Mouse (Mus musculus) liver (tissue): ENCODE data around the gene Pard3.

Experiments used
- DNase-seq: peaks from one replicate; pipeline ENCODE4 v3.0.0-alpha.2; 2020; ENCODE audit warnings: mixed read lengths

The Pard3 gene

DNA sequence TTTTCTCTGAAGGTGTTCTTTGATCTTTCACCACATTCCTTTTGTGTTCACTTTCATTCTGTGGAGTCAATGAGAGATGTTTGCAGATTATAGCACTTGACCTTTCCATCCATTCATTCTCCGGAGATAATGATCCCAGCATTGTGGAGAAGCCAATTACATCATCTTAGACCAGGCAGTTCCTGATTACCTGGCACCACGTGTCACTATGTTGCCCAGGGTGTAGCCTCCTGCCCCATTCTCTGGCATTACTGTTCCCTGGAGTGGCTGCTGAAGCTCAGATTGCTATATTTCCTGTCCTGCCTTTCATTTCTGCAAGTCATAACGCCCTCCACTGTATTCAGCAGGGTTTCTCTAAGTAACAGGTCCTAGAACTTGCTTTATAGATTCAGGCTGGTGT, 304.7 kb downstream of the Pard3 start:
- no peak for DNase-seq

DNA sequence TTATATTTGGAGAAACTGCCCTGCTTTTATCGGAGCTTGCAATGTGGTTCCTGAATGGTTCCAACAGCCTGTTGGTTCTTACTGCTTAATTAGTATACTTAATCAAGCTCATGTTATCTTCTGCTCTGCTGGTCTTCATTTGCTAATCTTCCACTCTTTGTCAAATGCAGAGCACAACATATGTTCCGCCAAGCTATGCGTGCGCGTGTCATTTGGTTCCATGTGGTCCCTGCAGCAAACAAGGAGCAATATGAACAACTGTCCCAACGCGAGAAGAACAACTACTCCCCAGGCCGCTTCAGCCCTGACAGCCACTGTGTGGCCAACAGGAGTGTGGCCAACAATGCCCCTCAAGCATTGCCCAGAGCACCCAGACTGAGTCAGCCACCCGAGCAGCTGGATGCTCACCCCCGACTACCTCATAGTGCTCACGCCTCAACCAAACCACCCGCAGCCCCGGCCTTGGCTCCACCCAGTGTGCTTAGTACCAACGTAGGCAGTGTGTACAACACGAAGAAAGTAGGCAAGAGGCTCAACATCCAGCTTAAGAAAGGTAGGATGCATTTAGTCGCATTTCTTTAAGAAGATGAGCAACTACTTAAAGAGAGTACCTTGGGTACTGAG, 307.7 kb downstream of the Pard3 start:
- no peak for DNase-seq

DNA sequence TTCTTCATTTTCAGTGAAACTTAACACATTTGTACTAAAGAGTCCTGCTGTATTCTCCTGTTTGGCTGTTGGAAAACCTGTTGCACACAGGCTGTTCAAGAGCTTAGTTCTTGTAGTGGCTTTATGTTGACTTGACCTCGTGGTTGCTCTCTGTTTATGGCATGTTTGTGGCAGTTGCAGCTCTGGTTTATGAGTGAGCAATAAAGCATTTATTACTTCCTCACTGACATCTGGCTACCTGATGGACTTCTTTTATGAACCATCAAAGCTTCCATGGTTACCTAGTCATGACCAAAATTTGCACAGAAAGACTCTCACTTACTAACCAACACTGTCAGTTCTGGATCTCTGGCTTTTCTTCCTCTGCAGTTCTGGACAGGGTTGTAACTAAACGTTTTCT, 314.1 kb downstream of the Pard3 start:
- no peak for DNase-seq

DNA sequence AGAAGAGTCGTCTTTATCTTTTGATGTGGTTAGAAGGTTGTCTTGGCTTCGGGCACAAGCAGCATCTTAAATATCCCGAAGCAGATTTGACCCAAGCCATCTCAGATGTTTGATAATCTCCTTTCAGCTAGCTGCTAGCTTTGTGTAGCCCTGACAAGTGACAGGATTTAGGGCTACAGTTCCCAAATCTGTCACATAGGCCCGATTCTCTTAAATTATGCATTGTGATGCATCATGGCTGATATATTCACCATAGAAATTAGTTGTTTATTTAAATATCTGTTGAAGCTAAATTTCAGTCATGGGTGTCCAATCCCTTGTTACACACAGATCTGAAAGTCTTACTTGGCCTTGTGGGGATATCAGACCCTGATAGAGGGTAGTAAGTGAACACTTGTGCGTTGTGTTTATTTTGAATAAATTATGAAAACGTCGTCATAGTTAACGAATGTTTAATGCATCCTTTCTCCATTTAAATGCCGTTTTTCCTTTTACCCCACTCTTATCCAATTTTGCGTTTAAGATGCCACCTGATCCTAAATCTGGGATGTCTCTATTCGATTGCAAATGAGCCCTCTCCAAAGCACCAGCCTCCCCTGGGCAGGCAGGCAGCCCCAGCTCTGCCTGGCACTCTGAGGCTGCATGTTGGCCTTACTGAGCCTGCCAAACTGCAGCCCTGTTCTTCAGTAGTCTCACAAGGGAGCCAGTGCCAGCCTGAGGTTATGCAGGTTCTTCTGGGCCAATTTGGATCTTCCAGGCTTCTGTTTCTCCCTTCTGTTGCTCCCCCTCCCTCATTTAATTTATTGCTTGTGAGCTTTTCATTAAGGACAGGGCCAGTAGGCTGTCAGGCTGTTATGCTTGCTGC, 315.5 kb downstream of the Pard3 start:
- no peak for DNase-seq

DNA sequence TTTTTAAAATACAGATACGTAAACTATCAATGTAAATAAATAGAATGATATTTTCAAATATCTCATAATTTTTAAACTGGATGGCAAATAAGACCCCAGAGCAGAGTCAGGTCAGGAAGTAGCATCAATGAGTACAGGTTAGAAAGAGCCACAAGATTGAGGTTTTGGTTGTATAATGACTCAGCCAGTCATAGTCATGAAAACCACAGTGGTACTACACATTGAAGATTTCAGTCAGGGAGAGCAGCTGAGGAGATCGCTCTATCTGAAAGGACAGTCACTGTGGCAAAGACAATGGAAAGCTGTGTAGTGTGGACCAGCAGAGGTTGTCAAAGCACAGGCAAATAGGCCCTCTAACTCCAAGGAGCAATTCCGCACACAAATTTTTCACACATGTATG, 317.6 kb downstream of the Pard3 start:
- no peak for DNase-seq

DNA sequence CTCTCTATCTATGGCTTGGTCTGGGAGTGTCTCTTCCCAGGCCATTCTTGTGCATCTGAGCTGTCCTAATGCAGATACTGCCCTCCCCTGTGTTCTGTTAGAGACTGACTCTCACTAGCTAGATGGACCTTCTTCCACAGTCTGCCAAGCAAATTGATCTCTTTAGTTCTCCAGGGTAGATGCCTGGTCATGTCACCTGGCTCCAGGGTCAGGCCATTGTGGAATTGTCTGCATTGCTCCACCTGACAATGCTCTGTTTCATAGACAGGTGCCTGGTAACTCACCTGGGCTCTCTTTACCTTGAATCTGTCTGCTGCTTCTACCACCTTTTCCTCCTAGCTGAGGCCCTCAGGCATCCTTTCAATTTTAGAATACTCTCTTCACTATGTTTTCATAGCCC, 329.0 kb downstream of the Pard3 start:
- no peak for DNase-seq

DNA sequence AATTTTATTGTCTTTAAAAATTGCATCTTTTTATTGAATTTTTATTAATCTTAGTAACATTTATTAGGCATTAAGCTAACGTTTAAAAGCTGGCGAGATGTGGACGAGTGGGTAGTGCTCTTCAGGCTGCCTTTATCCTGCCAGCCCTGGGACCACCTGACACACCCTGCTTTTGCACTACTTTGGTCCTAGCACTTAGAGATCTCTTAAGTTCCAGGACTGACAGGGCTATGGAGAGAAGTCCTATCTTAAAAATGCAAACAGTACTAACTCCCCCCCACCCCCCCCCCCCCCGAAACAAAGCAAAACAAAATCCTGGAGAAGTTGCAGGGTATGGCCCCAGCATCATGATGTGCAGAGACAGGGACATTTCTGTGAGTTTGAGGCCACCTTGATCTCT, 331.8 kb downstream of the Pard3 start:
- DNase-seq, result no peak

DNA sequence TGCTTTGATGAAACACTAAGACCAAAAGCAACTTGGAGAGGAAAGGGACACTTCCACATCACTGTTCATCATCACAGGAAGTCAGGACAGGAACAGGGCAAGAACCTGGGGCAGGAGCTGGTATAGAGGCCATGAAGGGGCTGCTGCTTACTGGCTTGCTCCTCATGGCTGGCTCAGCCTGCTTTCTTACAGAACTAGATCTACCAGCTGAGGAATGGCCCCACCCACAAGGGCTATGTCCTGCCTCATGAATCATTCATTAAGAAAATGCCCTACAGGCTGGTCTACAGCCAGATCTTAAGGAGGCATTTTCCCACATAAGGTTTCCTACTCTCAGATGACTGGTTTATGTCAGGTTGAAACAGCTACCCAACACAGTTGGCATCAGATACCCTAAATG, 342.1 kb downstream of the Pard3 start:
- no peak for DNase-seq

DNA sequence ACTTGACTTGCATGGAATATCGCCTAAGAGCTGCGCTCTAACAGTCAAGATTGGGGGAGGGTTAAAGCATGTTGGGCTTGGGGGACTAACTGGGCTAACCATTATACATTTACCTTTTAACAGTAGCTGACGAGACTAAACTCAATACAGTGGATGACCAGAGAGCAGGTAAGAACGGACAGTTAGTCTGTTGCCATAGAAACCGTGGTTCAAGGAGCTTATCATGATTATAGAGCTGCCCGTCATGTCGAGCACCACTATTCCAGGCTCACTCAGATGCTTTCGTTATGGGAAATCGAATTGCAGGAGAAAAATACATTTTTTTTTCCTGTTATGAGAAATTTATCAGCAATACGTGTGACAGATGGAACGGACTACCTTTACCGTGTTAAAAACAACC, 346.9 kb downstream of the Pard3 start:
- no peak for DNase-seq

DNA sequence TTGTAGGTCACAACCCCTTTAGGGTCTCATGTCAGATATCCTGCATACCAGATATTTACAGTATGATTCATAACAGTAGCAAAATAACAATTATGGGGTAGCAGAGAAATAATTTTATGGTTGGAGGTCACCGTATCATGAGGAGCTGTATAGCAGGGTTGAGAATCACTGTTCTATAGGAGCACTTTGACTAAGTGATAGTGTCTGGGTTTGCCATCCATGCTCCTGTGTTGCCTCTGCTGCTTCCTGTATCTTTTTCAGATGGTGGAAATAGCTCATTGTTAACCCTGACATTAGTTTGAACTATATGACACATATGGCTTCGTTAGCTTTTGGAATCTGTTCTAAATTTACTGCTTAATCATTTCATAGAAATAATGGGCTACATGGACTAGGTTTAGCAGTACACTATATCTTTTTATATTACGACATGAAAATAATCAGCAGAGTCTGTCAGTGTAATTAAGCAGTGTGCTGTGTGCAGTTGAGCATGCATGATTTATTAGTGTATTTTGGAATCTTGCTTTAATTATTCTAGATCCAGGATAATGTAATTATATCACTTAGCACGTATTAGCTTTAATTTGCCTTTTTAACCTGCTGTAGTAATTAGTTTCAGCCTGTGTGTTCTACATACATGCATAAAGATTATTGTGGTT, 347.6 kb downstream of the Pard3 start:
- DNase-seq, result no peak

DNA sequence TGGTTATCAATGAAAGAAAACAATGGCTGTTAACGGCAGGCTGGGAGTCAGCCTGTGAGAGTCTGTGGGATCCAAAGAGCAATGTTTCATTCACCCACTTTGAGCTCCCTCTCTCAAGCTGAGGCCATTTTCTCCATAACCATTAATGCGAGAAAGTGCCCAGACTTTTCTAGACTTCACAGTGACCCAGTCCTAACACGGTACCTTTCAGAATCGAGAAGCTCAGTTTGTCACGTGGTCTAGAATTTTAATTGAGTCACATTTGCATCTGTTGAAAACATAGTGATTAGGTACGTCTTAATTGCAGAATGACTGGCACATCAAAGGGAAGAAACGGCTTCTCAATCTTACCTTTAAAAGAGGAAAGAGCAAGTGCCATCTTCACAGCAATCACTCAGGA, 359.3 kb downstream of the Pard3 start:
- no peak for DNase-seq

DNA sequence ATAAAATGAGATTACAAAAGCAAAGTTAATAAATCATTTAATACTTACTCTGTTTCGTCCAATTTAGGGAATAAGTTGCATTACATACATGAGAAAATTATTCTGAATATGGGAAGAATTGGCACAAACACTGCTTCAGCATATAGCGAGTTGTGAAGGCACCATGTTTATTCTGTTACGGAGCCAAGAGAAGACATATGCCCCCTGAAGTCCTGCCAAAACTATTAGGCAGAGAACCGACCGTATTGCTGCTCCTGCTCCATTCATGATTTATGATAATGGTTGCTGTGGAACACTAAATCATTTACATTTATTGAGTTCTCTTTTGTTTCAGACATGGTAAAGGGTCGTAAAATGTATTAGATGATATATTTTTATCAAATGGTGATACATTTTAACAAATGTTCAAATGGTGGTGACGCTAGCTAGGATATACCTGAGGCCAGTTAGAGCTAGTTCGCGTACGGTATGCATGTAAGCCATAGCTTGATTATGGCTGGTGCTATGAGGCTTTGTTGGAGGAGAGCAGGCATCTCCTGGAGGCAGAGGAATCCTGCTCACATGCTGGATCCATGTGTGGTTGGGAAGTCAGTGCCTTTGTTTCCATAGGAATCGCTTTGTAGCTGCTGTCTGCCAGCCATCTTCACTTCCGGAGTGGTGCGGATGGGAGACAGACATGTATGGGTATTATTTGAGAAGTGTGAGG, 360.7 kb downstream of the Pard3 start:
- DNase-seq, result no peak

DNA sequence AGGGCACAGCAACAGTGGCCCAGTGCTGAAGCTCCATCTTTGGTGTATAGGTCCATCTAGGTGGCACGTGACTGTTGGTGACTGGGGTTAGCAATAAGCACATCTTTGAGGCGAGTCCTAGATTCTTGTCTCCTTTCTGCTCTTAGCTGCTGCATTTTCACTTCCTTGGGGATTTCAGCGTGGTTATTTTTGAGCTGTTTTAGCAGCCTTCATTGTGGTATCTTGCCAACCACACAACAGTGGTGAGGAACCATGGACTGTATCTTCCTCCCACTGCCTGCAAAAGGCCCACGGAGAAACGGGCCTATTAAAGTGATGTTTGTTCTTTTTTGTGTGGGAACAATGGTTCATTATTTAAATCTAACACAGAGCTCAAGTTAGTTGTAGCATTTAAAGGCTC, 363.2 kb downstream of the Pard3 start:
- DNase-seq, result no peak

DNA sequence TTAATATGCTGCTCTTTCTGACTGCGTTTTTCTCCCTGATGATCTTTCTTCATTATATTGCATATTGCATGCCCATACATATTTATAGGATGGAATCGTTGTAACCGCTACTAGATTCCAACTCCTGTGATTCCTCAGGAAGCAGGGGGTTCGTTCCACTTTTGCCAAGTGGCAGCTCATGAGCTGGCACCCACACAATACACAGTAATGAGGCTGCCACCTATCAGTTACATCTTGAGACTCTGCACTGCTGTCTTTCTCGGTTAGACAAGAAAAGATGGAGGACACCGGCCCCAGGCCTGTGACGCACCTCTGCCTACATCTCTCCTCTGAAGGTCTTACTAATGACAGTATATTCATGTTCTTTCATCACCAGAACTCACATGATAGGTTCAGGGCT, 364.3 kb downstream of the Pard3 start:
- no peak for DNase-seq

DNA sequence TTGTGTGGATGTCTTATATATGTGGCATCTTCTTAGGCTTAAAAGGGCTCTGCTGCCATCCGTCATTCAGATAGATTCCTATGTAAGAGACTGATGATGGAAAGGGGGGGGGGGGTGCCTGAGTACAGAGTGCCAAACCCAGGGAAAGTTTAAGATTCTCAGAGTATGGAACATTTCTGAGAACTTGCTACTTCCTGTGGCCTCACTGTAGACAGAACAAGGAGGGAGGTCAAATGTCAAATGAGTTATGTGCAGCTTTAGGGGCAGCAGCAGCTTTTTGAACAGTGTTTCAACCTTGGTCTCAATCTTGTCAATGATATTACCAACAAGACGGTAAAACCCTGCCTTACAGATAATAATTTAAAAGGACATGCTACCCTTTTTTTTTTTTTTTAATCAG, 367.5 kb downstream of the Pard3 start:
- no peak for DNase-seq

DNA sequence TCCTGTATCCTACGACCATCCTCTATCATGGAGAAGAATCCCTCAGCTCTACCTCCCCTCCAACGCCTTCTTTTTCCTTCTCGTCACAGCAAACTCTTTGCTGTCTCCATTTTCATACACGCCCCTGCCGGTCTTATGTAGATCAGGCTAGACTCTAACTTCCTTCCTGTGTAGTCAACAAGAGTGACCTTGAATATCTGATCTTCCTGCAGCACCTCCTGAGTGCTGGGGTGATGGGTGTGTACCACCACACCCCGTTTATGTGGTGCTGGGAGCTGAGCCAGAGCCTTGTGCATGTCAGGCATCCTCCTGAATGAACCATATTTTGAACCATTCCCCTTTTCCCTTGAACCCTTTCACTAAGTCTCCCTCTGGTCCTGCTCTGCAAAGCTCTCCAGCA, 372.3 kb downstream of the Pard3 start:
- no peak for DNase-seq

DNA sequence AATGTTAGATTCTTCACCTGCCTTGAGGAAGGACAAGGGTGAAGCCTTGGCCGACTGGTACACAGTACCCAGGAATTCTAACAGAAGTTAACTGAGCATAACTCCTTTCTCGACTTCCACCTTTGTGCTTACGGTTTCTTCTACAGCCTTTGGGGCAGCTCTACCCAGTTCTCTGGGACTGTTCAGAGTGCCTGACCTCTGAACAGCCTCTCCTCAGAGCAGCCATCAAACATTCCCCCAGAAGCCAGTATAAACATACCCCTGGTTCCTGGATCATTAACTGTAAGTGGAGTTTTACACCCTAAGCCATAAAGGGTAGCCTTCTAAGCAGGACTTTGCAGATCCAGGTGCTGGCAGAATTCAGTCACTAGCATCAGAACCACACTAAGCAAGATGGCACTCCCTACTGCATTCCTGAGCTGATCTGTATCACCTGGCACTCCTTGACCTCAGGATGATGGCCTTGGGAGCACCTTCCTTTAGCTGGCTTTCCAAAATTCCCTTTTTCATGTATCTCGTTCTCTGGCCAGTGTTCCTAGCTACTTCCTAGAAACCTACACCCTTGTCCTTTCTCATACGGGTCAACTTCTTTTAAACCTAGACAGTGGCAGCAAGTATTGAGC, 374.0 kb downstream of the Pard3 start:
- no peak for DNase-seq

DNA sequence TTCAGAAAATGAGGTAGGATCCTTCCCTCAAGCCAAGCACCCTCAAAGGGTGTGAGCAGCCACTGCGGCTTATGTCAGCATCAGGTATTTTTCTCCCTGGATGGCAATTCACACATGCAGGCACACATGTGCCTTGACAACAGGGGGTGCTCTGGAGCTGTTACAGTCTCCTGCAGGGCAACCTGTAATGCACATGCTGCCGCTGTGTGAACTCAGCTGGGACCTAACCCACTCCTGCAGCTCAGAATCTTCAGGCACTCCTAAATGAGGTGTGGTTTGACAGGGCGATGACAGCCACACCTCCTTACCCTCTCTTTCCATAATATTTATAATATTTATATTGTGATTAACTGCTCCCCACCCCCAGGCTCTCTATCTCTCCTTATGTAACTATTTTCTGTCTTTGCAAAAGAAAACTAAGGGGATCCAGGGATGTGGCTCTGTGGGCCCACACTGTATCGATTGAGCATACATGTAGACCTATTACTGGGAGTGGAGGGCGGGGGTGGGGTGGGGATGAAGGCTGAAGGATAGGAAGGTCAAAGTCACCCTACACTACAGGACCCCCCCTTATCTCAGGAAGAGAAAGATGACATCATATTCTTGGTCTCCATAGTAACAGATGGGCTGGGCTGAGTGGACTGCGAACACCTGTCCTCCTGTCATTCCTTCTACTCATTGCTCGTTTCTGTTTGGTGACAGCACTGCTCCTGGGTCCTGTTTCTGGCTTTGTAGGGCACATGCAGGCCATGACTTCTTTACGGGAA, 375.1 kb downstream of the Pard3 start:
- peak; percentile 51 for DNase-seq

DNA sequence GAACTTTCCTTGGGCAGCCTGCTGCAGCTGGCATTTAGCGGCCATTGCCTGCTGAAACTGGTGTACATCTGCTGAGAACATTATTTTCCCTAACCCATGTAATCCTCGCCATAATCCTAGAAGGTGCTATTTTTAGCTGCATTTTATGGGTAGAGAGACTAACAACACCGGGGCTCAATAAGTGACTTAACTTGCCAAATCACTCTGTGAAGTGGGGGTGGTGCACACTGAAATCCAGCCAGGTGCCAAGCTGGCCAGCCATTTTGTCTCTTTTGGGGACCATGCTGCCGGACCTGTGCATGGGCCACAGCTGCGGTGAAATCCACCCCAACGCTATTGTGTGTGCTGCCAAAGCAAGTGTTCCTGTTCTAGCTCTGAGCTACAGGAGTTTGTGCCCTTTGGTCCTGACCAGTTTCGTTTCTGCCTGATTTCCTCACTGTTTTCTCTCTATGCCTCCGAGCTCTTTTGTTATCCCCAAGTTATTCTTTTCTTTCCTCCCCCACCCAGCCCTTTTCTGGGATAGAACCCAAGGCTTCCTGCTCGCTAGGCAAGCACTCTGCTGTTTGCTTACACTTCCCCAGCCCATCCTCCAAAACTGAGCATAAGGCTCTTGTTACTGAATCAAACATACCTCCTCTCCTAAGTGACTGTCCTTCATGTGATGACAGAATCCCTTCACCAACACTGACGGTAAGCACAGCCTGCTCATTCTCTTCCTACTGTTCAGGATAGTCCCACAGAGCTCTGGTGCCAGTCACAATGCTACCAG, 375.9 kb downstream of the Pard3 start:
- DNase-seq, result no peak

DNA sequence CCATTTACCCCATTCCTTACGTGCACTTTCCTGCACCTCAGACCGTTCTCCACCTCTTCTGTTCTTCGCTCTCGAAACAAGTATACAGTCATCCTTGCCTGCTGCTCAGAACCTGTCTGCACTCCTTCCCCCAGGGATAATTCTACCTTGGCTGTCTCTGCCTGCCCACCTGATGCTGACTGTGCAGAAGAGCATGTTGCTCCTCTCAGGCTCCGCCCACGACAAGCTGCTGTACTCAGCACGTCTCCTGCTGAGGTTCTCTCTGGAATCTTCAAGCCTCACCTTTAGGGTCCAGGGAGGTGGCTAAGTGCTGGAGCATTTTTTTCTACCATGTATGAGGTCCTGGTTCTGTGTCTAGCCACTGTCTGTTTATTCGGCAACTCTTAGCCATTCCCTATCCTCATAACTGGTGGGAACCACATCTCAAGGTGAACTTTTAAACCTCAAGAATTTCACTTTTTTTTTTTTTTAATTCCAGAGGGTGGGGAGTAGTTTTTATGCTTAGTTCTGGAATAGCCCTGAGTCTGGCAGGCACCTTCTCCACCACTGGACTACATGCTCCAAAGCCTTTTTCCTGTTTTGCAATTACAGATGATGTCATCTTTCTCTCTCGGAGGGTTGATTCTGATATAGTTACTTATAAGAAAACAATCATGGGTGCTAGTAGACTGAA, 376.6 kb downstream of the Pard3 start:
- DNase-seq, result no peak
